Mouse (Mus musculus): ENCODE measurements around the gene Chchd6. TPM values are rescaled to one million over a fixed set of nuclear protein-coding genes. Genes with fewer than 3 reads are reported as not detected.

Gene Chchd6
- polyA plus RNA-seq (2015; fragmentation: Nextera tagmentation; extraction: Ambion mirVana), result 109 and 115 TPM in 2 replicates

DNA sequence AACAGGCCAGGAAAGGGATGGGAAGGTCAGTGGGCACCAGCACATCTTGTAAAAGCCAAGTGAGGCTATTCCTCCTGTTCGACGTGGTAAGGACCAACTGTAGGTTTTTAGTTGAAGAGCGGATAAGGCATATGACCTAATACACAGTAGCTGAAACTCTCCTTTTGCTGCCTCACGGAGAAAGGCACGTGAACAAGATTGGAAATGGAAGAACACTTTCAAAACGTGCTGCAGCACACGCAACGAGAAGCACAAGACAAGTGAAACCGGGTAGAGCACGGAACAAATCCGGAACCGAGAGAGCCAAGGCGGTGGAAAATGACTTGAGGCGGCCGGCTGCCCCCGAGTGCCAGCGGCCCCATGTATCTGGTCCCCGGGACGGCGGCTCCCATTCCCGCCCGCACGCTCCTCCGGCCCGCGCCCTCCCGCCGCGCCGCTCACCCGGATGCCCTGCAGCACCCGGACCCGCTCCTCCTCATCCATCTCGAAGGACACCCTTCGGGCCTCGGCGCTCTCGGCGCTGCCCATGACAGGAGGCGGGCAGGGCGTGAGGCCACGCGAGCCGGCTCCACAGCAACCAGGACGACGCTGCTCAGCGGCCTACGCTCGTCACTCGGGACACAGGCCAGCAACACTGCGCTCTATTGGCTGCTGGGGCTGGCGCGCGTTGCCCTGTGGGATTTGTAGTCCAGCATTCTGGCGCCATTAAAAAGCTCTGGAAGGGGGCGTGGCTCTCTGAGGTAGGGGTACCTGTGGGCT is at the start of gene Chchd6:
Gene Chchd6 (minus strand): TSS at position 635 of the 759 bp plus-strand sequence.
- WGBS, result 1% methylated on average over 52 of the region's 56 CpGs
- Histone ChIP-seq H3K4me2 (peak within 1 kb of the TSS; percentile 70), H3K9me3 (0 out of 2 replicates have a peak, but pooled peaks cover 4% of the 10 kb centered on the region), H3K4me1 (replicated peaks) (peaks cover 9% of the 10 kb centered on the region), H3K4me3 (peak within 1 kb of the TSS; percentile 76), H3K9ac (peak within 1 kb of the TSS; percentile 85), H3K27me3 (no peaks in the 10 kb centered on the region), H3K27ac (replicated peaks) (peak within 1 kb of the TSS; percentile 54), H3K36me3 (no peaks in the 10 kb centered on the region)
- peak; percentile 100 for ATAC-seq (ENCODE audit: low read depth)

GRCm38 (mm10) chr6:89644271-89645075 is 49.0 kb upstream of the Chchd6 start:
- peak overlapping the region; percentile 87 for H3K27ac ChIP-seq (replicated peaks)
- under 1% methylated on average over 36 of the region's 41 CpGs for WGBS
- no peaks in the 10 kb centered on the region for H3K36me3 ChIP-seq
- ATAC-seq (ENCODE audit: low read depth), result peak; percentile 95
- H3K4me3 ChIP-seq, result peak overlapping the region; percentile 74
- H3K9ac ChIP-seq, result peak overlapping the region; percentile 75
- H3K27me3 ChIP-seq, result no peaks in the 10 kb centered on the region
- no peaks in the 10 kb centered on the region for H3K9me3 ChIP-seq
- peak overlapping the region; percentile 76 for H3K4me2 ChIP-seq
- H3K4me1 ChIP-seq (replicated peaks), result peaks cover 8% of the 10 kb centered on the region; the same call in 1 of the 2 replicates

GRCm38 (mm10) chr6:89643798-89644270 is 48.4 kb upstream of the Chchd6 start, which contains the start of gene Txnrd3:
Txnrd3 (plus strand) TSS chr6:89643988.
- Histone ChIP-seq H3K27ac (replicated peaks) (peak within 1 kb of the TSS; percentile 87), H3K36me3 (no peaks in the 10 kb centered on the region), H3K9me3 (no peaks in the 10 kb centered on the region), H3K27me3 (no peaks in the 10 kb centered on the region), H3K4me2 (peak within 1 kb of the TSS; percentile 76), H3K4me3 (peak within 1 kb of the TSS; percentile 74), H3K9ac (peak within 1 kb of the TSS; percentile 75), H3K4me1 (replicated peaks) (peaks cover 8% of the 10 kb centered on the region; the same call in 1 of the 2 replicates)
- WGBS, result under 1% methylated on average over 50 of the region's 51 CpGs
- peak; percentile 93 for ATAC-seq (ENCODE audit: low read depth)

DNA sequence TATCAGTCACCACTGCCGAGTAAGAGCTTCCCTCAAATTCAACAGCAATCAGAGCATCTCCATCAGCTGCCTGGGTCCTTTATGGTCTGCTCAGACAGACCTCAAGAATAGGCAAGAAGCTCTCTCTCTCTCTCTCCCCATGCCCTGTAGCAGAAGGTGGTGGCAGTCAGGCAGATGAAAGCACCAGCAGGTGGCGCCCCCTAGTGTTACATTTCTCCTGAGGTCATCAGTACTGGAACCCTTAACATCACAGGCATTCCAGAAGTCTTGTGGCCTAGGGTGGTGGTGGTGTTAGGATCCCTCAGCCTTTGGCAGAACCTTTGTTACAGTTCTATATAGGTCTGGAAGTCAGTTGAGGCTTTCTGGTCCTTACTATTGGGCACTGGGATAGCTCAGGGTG is 43.6 kb upstream of the Chchd6 start:
- Histone ChIP-seq H3K4me3 (no peak overlapping the region), H3K9me3 (no peaks in the 10 kb centered on the region), H3K4me1 (replicated peaks) (peaks cover 14% of the 10 kb centered on the region), H3K4me2 (no peak overlapping the region), H3K36me3 (no peaks in the 10 kb centered on the region), H3K9ac (no peak overlapping the region), H3K27ac (replicated peaks) (no peak overlapping the region), H3K27me3 (no peaks in the 10 kb centered on the region)
- 38% methylated on average over 2 of the region's 2 CpGs for whole genome bisulfite sequencing
- no peak for ATAC-seq (ENCODE audit: low read depth)

DNA sequence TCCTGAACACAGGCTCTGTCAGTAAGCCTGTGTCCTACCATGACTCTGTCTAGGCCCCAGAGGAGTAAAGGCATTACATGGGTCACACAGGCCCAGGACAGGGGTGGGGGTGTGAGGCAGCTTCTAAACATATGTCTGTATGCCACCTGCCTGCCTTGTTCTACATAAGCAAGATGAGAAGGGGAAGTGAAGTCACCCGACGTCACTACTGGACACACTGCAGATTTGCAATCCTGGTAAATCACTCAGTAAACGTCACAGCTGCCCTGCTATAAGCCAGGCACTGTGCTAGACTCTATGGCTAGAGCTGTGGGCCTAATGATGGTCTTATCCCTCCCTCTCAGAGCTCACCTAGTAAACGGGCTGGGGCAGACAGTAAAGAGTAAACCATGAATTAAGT is 42.5 kb upstream of the Chchd6 start:
- Histone ChIP-seq H3K4me3 (no peak overlapping the region), H3K9ac (no peak overlapping the region), H3K9me3 (no peaks in the 10 kb centered on the region), H3K36me3 (no peaks in the 10 kb centered on the region), H3K4me1 (replicated peaks) (peaks cover 17% of the 10 kb centered on the region), H3K27me3 (no peaks in the 10 kb centered on the region), H3K4me2 (no peak overlapping the region), H3K27ac (replicated peaks) (no peak overlapping the region)
- ATAC-seq (ENCODE audit: low read depth), result no peak
- WGBS, result 86% methylated on average over 4 of the region's 4 CpGs

DNA sequence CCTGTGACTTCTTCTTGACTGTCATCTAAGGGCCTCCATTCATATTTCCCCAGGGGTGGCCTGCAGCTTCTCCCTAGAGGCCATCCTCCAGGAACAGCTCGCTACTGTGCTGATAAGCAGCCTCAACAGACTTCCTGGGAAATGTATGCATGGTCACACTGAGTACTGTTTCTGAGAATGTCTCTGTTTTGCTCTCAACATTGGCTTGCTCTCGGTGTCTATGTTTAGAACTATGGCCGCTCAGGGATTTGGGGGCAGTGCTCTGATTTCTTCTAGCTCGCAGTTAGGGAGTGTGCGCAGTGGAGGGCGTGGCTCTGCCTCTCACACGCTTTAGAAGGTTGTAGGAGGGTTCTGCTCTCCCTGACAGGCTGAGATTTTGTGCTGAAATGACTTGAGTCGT is 38.9 kb upstream of the Chchd6 start:
- Histone ChIP-seq H3K9ac (no peak overlapping the region), H3K4me2 (no peak overlapping the region), H3K27me3 (peaks cover 2% of the 10 kb centered on the region; the same call in 1 of the 2 replicates), H3K27ac (replicated peaks) (no peak overlapping the region), H3K9me3 (no peaks in the 10 kb centered on the region), H3K4me1 (replicated peaks) (peaks cover 25% of the 10 kb centered on the region), H3K4me3 (no peak overlapping the region), H3K36me3 (no peaks in the 10 kb centered on the region)
- WGBS, result 45% methylated on average over 8 of the region's 8 CpGs
- no peak for ATAC-seq (ENCODE audit: low read depth)

- H3K4me2 ChIP-seq, result no peak overlapping the region
- no peak overlapping the region for H3K4me3 ChIP-seq
- no peaks in the 10 kb centered on the region for H3K36me3 ChIP-seq
- 49% methylated on average over 7 of the region's 7 CpGs for WGBS
- H3K4me1 ChIP-seq (replicated peaks), result peaks cover 25% of the 10 kb centered on the region
- H3K9me3 ChIP-seq, result no peaks in the 10 kb centered on the region
- no peak for ATAC-seq (ENCODE audit: low read depth)
- no peak overlapping the region; the same call in 1 of the 2 replicates for H3K9ac ChIP-seq
- H3K27ac ChIP-seq (replicated peaks), result no peak overlapping the region
- H3K27me3 ChIP-seq, result peaks cover 2% of the 10 kb centered on the region; the same call in 1 of the 2 replicates
Measured at GRCm38 (mm10) chr6:89633115-89633514, 37.7 kb upstream of the Chchd6 start.

DNA sequence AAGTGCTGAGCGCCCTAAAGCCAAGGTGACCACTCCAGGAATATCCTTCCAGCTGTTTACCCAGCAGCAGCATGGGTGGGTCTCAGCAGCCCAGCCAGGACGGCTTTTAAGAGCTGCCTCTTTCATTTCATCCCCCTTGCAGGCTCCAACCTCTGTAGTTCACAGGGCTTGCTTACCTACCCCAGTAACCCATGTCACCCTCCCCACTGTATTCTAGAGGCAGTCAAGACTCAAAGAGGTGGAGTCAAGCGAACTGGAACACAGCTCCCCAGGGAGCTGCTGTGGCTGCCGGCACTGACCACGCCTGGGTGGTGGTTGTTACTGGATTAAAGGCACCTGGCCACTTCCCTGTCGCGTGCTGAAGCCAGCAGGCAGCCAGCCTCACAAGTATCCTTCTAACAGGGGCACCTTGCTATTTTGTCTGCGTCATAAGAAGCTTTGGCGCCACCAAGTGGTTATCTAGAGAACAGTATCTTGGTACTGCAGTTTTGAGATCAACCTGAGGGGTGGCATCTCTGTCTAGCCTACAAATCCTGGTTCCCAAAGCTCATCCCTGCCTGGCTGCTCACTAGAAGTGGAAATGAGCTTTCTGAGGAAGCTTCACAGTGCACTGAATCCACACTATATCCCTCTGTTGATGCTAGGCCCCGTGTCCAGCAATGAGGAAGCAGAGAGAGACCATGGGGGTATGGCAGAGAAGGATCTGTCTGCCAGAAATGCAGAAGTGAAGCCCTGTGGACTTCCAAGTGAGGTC is 36.5 kb upstream of the Chchd6 start:
- Histone ChIP-seq H3K4me2 (peak overlapping the region; percentile 35), H3K9ac (0 out of 2 replicates have a peak overlapping the region, but pooled peaks have one; percentile 22), H3K27ac (replicated peaks) (no peak overlapping the region), H3K4me3 (no peak overlapping the region), H3K27me3 (peaks cover 2% of the 10 kb centered on the region; the same call in 1 of the 2 replicates), H3K4me1 (replicated peaks) (peaks cover 25% of the 10 kb centered on the region), H3K36me3 (no peaks in the 10 kb centered on the region), H3K9me3 (no peaks in the 10 kb centered on the region)
- ATAC-seq (ENCODE audit: low read depth), result peak; percentile 79
- 12% methylated on average over 10 of the region's 10 CpGs for WGBS

GRCm38 (mm10) chr6:89628045-89628785 is 32.8 kb upstream of the Chchd6 start:
- Histone ChIP-seq H3K9ac (no peak overlapping the region), H3K4me2 (no peak overlapping the region), H3K4me1 (replicated peaks) (peaks cover 10% of the 10 kb centered on the region), H3K36me3 (no peaks in the 10 kb centered on the region), H3K27me3 (peaks cover 2% of the 10 kb centered on the region; the same call in 1 of the 2 replicates), H3K4me3 (no peak overlapping the region), H3K9me3 (no peaks in the 10 kb centered on the region), H3K27ac (replicated peaks) (no peak overlapping the region)
- WGBS, result 61% methylated on average over 8 of the region's 8 CpGs
- no peak for ATAC-seq (ENCODE audit: low read depth)

- no peak overlapping the region for H3K27ac ChIP-seq (replicated peaks)
- no peaks in the 10 kb centered on the region for H3K4me1 ChIP-seq (replicated peaks)
- ATAC-seq (ENCODE audit: low read depth), result no peak
- H3K9me3 ChIP-seq, result no peaks in the 10 kb centered on the region
- no peaks in the 10 kb centered on the region for H3K36me3 ChIP-seq
- no peak overlapping the region for H3K9ac ChIP-seq
- H3K4me2 ChIP-seq, result no peak overlapping the region
- no peak overlapping the region for H3K4me3 ChIP-seq
- 91% methylated on average over 3 of the region's 3 CpGs for WGBS
- no peaks in the 10 kb centered on the region for H3K27me3 ChIP-seq
Measured at GRCm38 (mm10) chr6:89622647-89623046, 27.2 kb upstream of the Chchd6 start.

- 26% methylated on average over 7 of the region's 7 CpGs for WGBS
- Histone ChIP-seq H3K4me3 (no peak overlapping the region), H3K9ac (no peak overlapping the region), H3K4me1 (replicated peaks) (peaks cover 30% of the 10 kb centered on the region), H3K4me2 (no peak overlapping the region), H3K27ac (replicated peaks) (peak overlapping the region; percentile 96; the same call in 1 of the 2 replicates), H3K27me3 (no peaks in the 10 kb centered on the region), H3K36me3 (no peaks in the 10 kb centered on the region), H3K9me3 (no peaks in the 10 kb centered on the region)
- no peak for ATAC-seq (ENCODE audit: low read depth)
Measured at GRCm38 (mm10) chr6:89615373-89615755, 19.9 kb upstream of the Chchd6 start.

All from neural tube, embryonic 13.5 days (tissue).